Mouse (Mus musculus): ENCODE measurements at regions not wholly inside any gene's neighbourhood (a gene's known extent, or its start where the extent isn't known, plus 50 kb on each side); places are given as distances from the start of the nearest gene placed in this dataset.
A peak's percentile ranks its signal among the peaks of the same experiment; 100 is the strongest.

DNA sequence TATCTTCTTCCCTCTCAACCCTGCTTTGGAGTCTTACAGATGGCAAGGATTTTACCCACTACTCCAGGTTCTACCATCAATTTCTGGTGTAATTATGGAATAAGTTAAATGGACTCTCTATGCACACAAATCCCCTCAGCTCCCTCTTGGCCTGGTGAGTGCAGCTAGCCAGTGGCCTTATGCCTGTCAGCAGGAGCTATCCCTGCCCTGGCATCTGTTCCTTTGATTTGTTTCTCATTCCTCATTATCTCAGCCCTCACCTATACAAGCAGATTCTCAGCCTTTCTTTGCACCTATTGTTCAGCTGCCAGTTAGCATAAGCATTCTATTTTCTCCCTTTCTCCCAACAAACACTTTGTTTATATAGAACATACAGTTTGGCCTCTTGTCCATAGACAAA is 150.3 kb downstream of the Rnf152 start:
- no peaks in the 10 kb centered on the region for H3K9me3 ChIP-seq (ENCODE audit: control insufficient read depth, low read length)
- H3K27ac ChIP-seq (replicated peaks; ENCODE audit: low read depth, low read length) = no peak overlapping the region
- no peak overlapping the region for H3K4me3 ChIP-seq (replicated peaks; ENCODE audit: low read depth, low read length)
- H3K36me3 ChIP-seq (ENCODE audit: control insufficient read depth, insufficient read depth, low read length) = no peaks in the 10 kb centered on the region
- H3K9ac ChIP-seq (replicated peaks; ENCODE audit: low read length) = no peak overlapping the region
- DNase-seq (no peak), ATAC-seq (ENCODE audit: low FRiP score, low TSS enrichment) (no peak)
- no peaks in the 10 kb centered on the region for H3K27me3 ChIP-seq (ENCODE audit: control insufficient read depth, insufficient read depth, low read length)
- 0 out of 2 replicates have a peak, but pooled peaks cover 3% of the 10 kb centered on the region for H3K4me1 ChIP-seq (ENCODE audit: control insufficient read depth, insufficient read depth, low read length)
- no peak overlapping the region for H3K4me2 ChIP-seq (ENCODE audit: low read length)

DNA sequence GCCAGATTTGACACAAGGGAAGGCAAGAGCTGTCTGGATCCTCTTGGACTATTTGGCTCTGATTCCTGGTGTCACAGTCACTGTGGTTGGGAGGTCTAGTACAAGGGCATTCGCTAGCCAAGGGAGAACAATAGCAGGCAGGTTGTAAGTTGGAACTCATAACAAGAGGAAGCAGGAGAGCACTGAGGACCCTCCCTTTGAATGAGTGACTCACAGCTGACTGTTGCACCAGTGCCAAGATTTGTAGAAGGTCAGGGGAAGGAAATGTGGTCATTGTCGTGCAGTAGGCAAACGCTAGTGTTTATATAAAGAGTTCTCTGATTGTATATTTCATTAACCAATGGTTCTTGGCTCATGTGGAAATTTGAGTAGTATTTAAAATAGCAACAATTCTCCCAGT is 157.2 kb downstream of the Rnf152 start:
- no peak overlapping the region for H3K4me3 ChIP-seq (replicated peaks; ENCODE audit: low read depth, low read length)
- no peak overlapping the region for H3K9ac ChIP-seq (replicated peaks; ENCODE audit: low read length)
- H3K27ac ChIP-seq (replicated peaks; ENCODE audit: low read depth, low read length) = no peak overlapping the region
- H3K4me1 ChIP-seq (ENCODE audit: control insufficient read depth, insufficient read depth, low read length) = no peaks in the 10 kb centered on the region
- ATAC-seq (ENCODE audit: low FRiP score, low TSS enrichment) (no peak), DNase-seq (no peak)
- H3K27me3 ChIP-seq (ENCODE audit: control insufficient read depth, insufficient read depth, low read length) = no peaks in the 10 kb centered on the region
- no peaks in the 10 kb centered on the region for H3K36me3 ChIP-seq (ENCODE audit: control insufficient read depth, insufficient read depth, low read length)
- no peaks in the 10 kb centered on the region for H3K9me3 ChIP-seq (ENCODE audit: control insufficient read depth, low read length)
- WGBS = 85% methylated on average over 3 of the region's 3 CpGs
- H3K4me2 ChIP-seq (ENCODE audit: low read length) = no peak overlapping the region

DNA sequence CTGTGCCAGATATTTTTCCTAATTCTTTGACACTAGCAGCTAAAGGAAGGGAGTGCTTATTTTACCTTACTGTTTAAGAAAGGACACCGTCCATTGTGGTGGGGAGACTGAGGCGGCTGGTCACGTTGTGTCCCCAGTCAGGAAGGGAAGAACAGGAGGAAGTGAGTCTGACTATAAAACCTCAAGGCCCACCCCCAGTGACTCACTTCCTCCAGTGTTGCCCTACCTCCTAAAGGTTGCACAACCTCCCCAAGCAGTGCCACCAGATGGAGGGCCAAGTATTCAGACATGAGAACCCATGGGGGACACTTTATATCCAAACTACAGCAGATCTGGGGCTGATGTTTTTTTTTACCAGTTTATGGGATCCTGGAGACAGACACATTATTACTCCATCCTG is 165.4 kb downstream of the Rnf152 start:
- Histone ChIP-seq H3K27me3 (ENCODE audit: control insufficient read depth, insufficient read depth, low read length) (no peaks in the 10 kb centered on the region), H3K4me2 (ENCODE audit: low read length) (no peak overlapping the region), H3K27ac (replicated peaks; ENCODE audit: low read depth, low read length) (no peak overlapping the region), H3K9ac (replicated peaks; ENCODE audit: low read length) (no peak overlapping the region), H3K4me1 (ENCODE audit: control insufficient read depth, insufficient read depth, low read length) (no peaks in the 10 kb centered on the region), H3K36me3 (ENCODE audit: control insufficient read depth, insufficient read depth, low read length) (no peaks in the 10 kb centered on the region), H3K9me3 (ENCODE audit: control insufficient read depth, low read length) (no peaks in the 10 kb centered on the region), H3K4me3 (replicated peaks; ENCODE audit: low read depth, low read length) (no peak overlapping the region)
- ATAC-seq (ENCODE audit: low FRiP score, low TSS enrichment) = no peak
- DNase-seq = no peak
- WGBS = 98% methylated on average over 3 of the region's 3 CpGs

DNA sequence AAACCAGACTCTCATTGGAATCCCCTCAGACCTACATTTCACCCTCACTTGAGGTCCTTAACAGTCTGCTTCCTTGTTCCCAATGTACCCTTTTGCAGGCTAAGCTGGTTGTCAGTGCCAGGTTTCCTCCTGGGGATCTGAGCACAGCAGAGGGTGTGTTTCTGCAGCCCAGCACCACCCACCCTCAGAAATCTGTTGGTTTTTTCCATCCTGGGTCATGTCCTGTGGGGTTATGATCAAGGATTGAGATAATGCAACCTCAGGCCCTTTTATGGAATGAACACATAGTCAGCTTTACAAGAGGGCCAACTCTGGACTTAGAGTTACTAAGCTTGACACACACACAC is 167.6 kb downstream of the Rnf152 start:
- ATAC-seq (ENCODE audit: low FRiP score, low TSS enrichment) (no peak), DNase-seq (no peak)
- Histone ChIP-seq H3K27me3 (ENCODE audit: control insufficient read depth, insufficient read depth, low read length) (no peaks in the 10 kb centered on the region), H3K36me3 (ENCODE audit: control insufficient read depth, insufficient read depth, low read length) (no peaks in the 10 kb centered on the region), H3K9ac (replicated peaks; ENCODE audit: low read length) (no peak overlapping the region), H3K4me3 (replicated peaks; ENCODE audit: low read depth, low read length) (no peak overlapping the region), H3K9me3 (ENCODE audit: control insufficient read depth, low read length) (no peaks in the 10 kb centered on the region), H3K4me1 (ENCODE audit: control insufficient read depth, insufficient read depth, low read length) (no peaks in the 10 kb centered on the region), H3K27ac (replicated peaks; ENCODE audit: low read depth, low read length) (no peak overlapping the region), H3K4me2 (ENCODE audit: low read length) (no peak overlapping the region)

DNA sequence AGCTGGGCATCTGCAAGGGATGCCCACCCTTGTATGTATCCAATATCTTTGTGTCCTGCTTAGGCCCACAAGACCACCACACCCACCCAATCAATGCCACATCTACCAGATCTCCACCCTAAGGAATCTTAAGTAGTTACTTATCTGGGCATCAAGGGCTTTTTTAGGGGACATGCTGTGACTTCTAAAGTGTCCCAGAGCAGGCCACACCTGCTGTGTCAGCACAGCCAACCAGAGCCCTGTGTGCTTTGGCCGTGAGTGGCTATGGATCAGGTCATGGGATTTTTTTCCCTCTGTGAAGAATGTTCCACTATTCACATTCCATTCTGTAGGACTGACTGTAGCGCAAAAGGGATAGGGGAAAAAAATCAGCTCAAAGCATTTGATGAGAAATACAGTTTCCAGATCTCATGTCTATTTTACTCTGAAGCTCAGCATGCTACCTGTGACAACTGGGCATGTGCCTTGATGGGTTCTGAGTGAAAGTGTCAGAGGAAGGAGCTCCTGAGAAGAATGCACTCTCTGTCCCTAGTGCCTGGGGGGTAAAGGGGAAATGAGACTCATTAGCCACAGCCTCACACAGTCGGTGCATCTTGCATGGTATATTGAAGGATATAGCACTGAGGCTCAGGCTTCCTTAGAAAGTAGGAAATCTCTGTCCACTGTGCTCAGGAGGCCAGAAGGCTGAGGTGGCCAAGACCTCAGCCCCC is 168.1 kb downstream of the Rnf152 start:
- Histone ChIP-seq H3K27ac (replicated peaks; ENCODE audit: low read depth, low read length) (no peak overlapping the region), H3K4me2 (ENCODE audit: low read length) (no peak overlapping the region), H3K27me3 (ENCODE audit: control insufficient read depth, insufficient read depth, low read length) (no peaks in the 10 kb centered on the region), H3K36me3 (ENCODE audit: control insufficient read depth, insufficient read depth, low read length) (no peaks in the 10 kb centered on the region), H3K4me1 (ENCODE audit: control insufficient read depth, insufficient read depth, low read length) (no peaks in the 10 kb centered on the region), H3K9ac (replicated peaks; ENCODE audit: low read length) (no peak overlapping the region), H3K4me3 (replicated peaks; ENCODE audit: low read depth, low read length) (no peak overlapping the region), H3K9me3 (ENCODE audit: control insufficient read depth, low read length) (no peaks in the 10 kb centered on the region)
- 84% methylated on average over 3 of the region's 3 CpGs for WGBS
- ATAC-seq (ENCODE audit: low FRiP score, low TSS enrichment) (no peak), DNase-seq (no peak)

DNA sequence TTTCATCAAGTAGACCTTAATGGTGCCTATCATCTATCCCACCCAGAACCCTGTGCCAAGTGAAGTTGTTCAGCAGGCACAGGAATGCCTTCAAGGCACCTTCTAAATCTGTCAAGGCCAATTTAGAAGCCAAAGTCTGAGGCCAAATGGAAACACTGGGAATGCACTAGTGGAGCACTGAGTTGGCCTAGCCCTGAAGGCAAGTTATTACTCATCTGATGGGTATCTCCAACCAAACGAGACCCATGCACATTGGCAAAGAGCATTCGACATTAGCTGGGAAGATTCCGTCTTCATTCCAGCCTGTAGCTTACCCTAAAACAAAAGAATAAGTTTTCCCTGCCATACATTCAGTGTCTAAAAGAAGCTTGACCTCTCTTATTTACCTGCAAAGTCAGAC is 172.0 kb downstream of the Rnf152 start:
- H3K9ac ChIP-seq (replicated peaks; ENCODE audit: low read length) = no peak overlapping the region
- H3K27me3 ChIP-seq (ENCODE audit: control insufficient read depth, insufficient read depth, low read length) = no peaks in the 10 kb centered on the region
- ATAC-seq (ENCODE audit: low FRiP score, low TSS enrichment) = no peak
- H3K9me3 ChIP-seq (ENCODE audit: control insufficient read depth, low read length) = no peaks in the 10 kb centered on the region
- no peak overlapping the region for H3K4me3 ChIP-seq (replicated peaks; ENCODE audit: low read depth, low read length)
- H3K36me3 ChIP-seq (ENCODE audit: control insufficient read depth, insufficient read depth, low read length) = no peaks in the 10 kb centered on the region
- DNase-seq = no peak
- WGBS = 93% methylated on average over 3 of the region's 3 CpGs
- 0 out of 2 replicates have a peak, but pooled peaks cover under 1% of the 10 kb centered on the region for H3K4me1 ChIP-seq (ENCODE audit: control insufficient read depth, insufficient read depth, low read length)
- H3K4me2 ChIP-seq (ENCODE audit: low read length) = no peak overlapping the region
- H3K27ac ChIP-seq (replicated peaks; ENCODE audit: low read depth, low read length) = no peak overlapping the region

DNA sequence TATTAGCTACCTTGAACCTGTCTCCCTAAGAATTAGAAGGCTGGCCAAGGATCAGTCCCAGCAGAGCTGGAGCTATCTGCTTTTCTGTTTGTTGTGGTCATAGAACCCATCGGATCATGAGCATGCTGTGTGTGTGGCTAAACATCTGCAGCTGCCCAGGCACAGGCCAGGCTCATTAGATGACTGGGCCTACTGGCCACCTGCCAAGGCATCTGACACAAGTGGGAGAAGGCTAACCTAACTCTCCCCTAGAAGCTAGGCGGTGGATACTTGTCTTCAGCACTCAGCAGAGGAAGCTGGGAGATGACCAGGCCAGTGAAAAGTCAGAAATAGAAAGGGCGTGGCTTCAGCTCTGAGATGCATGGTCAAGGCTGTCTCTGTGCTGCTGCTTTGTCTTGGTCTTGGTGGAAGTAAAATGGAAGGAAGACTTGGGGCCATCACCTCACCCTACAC is 177.1 kb downstream of the Rnf152 start:
- peak; percentile 67 for DNase-seq
- H3K27ac ChIP-seq (replicated peaks; ENCODE audit: low read depth, low read length) = peak overlapping the region; percentile 55; the same call in 1 of the 2 replicates
- ATAC-seq (ENCODE audit: low FRiP score, low TSS enrichment) = peak; percentile 48; the same call in 1 of the 2 replicates
- 69% methylated on average over 3 of the region's 3 CpGs for WGBS
- H3K9me3 ChIP-seq (ENCODE audit: control insufficient read depth, low read length) = no peaks in the 10 kb centered on the region
- H3K27me3 ChIP-seq (ENCODE audit: control insufficient read depth, insufficient read depth, low read length) = no peaks in the 10 kb centered on the region
- H3K4me1 ChIP-seq (ENCODE audit: control insufficient read depth, insufficient read depth, low read length) = 0 out of 2 replicates have a peak, but pooled peaks cover 7% of the 10 kb centered on the region
- no peak overlapping the region for H3K4me2 ChIP-seq (ENCODE audit: low read length)
- H3K9ac ChIP-seq (replicated peaks; ENCODE audit: low read length) = no peak overlapping the region
- H3K4me3 ChIP-seq (replicated peaks; ENCODE audit: low read depth, low read length) = no peak overlapping the region
- no peaks in the 10 kb centered on the region for H3K36me3 ChIP-seq (ENCODE audit: control insufficient read depth, insufficient read depth, low read length)

DNA sequence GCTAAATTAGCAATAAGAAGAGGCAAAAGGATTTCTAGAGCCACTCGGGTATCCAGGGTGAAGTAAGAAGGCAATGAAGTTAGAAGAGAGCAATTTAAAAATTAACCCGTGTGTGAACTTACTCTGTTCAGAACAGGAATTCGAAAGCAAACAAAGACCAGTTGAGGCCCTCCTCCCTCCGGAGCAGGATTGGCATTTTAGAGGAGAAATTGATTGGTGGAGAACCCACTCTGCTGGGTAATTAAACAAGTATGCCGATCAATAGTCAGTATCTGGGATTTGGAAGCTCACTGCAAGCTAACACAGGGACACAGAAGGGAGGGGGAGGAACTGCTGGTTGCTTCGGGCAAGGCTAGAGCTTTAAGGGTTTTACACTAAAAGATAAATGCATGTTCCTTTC is 177.7 kb downstream of the Rnf152 start:
- no peak overlapping the region for H3K4me2 ChIP-seq (ENCODE audit: low read length)
- ATAC-seq (ENCODE audit: low FRiP score, low TSS enrichment) = no peak; the same call in 1 of the 2 replicates
- no peaks in the 10 kb centered on the region for H3K9me3 ChIP-seq (ENCODE audit: control insufficient read depth, low read length)
- no peaks in the 10 kb centered on the region for H3K27me3 ChIP-seq (ENCODE audit: control insufficient read depth, insufficient read depth, low read length)
- H3K36me3 ChIP-seq (ENCODE audit: control insufficient read depth, insufficient read depth, low read length) = no peaks in the 10 kb centered on the region
- H3K27ac ChIP-seq (replicated peaks; ENCODE audit: low read depth, low read length) = peak overlapping the region; percentile 55; the same call in 1 of the 2 replicates
- WGBS = 37% methylated on average over 6 of the region's 6 CpGs
- DNase-seq = peak; percentile 51
- H3K4me1 ChIP-seq (ENCODE audit: control insufficient read depth, insufficient read depth, low read length) = 0 out of 2 replicates have a peak, but pooled peaks cover 7% of the 10 kb centered on the region
- H3K4me3 ChIP-seq (replicated peaks; ENCODE audit: low read depth, low read length) = no peak overlapping the region
- H3K9ac ChIP-seq (replicated peaks; ENCODE audit: low read length) = no peak overlapping the region

DNA sequence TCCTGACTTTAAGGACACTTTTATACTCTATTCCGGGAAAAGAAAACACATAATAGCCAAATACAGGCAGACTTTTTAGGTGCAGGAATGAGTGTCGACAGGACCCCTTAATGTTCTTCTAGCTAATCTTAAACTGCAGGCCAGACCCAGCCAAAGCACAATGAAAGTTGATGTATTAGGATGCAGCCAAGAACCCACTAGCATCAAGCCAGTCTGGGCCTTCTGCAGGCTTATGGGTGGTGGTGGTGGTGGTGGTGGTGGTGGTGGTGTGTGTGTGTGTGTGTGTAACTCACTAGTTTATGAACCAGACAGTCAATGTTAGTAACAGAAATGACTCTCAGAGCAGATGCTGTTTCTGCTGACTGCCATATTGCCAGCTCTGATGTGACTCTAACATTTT is 178.6 kb downstream of the Rnf152 start:
- no peak for ATAC-seq (ENCODE audit: low FRiP score, low TSS enrichment)
- no peak overlapping the region for H3K4me3 ChIP-seq (replicated peaks; ENCODE audit: low read depth, low read length)
- no peaks in the 10 kb centered on the region for H3K9me3 ChIP-seq (ENCODE audit: control insufficient read depth, low read length)
- no peak overlapping the region for H3K27ac ChIP-seq (replicated peaks; ENCODE audit: low read depth, low read length)
- 0 out of 2 replicates have a peak, but pooled peaks cover 7% of the 10 kb centered on the region for H3K4me1 ChIP-seq (ENCODE audit: control insufficient read depth, insufficient read depth, low read length)
- no peak for DNase-seq
- 85% methylated on average over 2 of the region's 2 CpGs for WGBS
- H3K36me3 ChIP-seq (ENCODE audit: control insufficient read depth, insufficient read depth, low read length) = no peaks in the 10 kb centered on the region
- H3K9ac ChIP-seq (replicated peaks; ENCODE audit: low read length) = no peak overlapping the region
- H3K27me3 ChIP-seq (ENCODE audit: control insufficient read depth, insufficient read depth, low read length) = no peaks in the 10 kb centered on the region
- no peak overlapping the region for H3K4me2 ChIP-seq (ENCODE audit: low read length)
